10 mouse cellular contexts compared by ENCODE assay signal in genomic region chr5:74404083-74404482, GRCm38 (mm10).
A peak's percentile ranks its signal among the peaks of the same experiment; 100 is the strongest.
DNase-seq lines count a peak whose midpoint lies in the region; ATAC-seq and TF ChIP-seq lines count a peak whose summit lies in the region.
"Had no signal": no experiment of that assay in that cellular context is flagged by ENCODE, and none has a peak within 500 bp of the region (broad histone marks: within the 10 kb centered on the region; RNA-seq: fewer than 3 reads in every experiment).

No protein-coding gene starts in this region.

- H3K36me3 ChIP-seq in testis, adult 2 months (ENCODE audit: control insufficient read depth, insufficient read depth, low read length) = no peaks in the 10 kb centered on the region
- H3K36me3 ChIP-seq: liver, embryonic 15.5 days had no signal

- no peaks in the 10 kb centered on the region for H3K27me3 ChIP-seq in testis, adult 2 months (ENCODE audit: control insufficient read depth, insufficient read depth, low read length)
- H3K27me3 ChIP-seq: liver, embryonic 15.5 days had no signal

- no peak for TF ChIP-seq CTCF in testis, adult 2 months (IDR thresholded peaks at IDR 0.05; ENCODE audit: control insufficient read depth, insufficient read depth, insufficient replicate concordance, low read depth, low read length)

- DNase-seq in adrenal gland, postnatal 10 days = peak; percentile 22
- no peak for DNase-seq in adrenal gland, postnatal 4 days (ENCODE audit: low spot score in 2 of 2)
- DNase-seq in testis, postnatal 10 days (ENCODE audit: low spot score) = no peak
- DNase-seq in B cell, adult 2 months = no peak
- DNase-seq in gastrocnemius, adult 18-20 months (ENCODE audit: low spot score) = no peak
- DNase-seq in yolk sac, embryonic 10.5 days (ENCODE audit: low spot score) = no peak
- DNase-seq: forebrain, postnatal 0 days had no signal

- peak; percentile 73 for ATAC-seq in monocyte, adult 5-6 weeks (replicated peaks; ENCODE audit: insufficient number of reproducible peaks, low FRiP score, low TSS enrichment, poor library complexity, severe bottlenecking)
- ATAC-seq: forebrain, postnatal 0 days had no signal

- H3K4me3 ChIP-seq in testis, adult 2 months (ENCODE audit: control insufficient read depth, low read depth, low read length) = peak overlapping the region; percentile 53
- H3K4me3 ChIP-seq: liver, embryonic 15.5 days had no signal

- H3K27ac ChIP-seq in testis, adult 2 months (ENCODE audit: control insufficient read depth, insufficient read depth, low read depth, low read length) = peak overlapping the region; percentile 54
- H3K27ac ChIP-seq: liver, embryonic 15.5 days had no signal

- no peaks in the 10 kb centered on the region for H3K4me1 ChIP-seq in testis, adult 2 months (ENCODE audit: control insufficient read depth, insufficient read depth, low read length)
- H3K4me1 ChIP-seq: liver, embryonic 15.5 days had no signal

- no peak for TF ChIP-seq POLR2A in testis, adult 2 months (IDR thresholded peaks at IDR 0.05; ENCODE audit: control insufficient read depth, low read depth, low read length)
